Mouse (Mus musculus): ENCODE data around the gene Slc22a13. TPM values are rescaled to one million over a fixed set of nuclear protein-coding genes. Genes with fewer than 3 reads are reported as not detected.

Gene Slc22a13
- polyA plus RNA-seq, 1 experiment from 2014 or later, result not detected

DNA sequence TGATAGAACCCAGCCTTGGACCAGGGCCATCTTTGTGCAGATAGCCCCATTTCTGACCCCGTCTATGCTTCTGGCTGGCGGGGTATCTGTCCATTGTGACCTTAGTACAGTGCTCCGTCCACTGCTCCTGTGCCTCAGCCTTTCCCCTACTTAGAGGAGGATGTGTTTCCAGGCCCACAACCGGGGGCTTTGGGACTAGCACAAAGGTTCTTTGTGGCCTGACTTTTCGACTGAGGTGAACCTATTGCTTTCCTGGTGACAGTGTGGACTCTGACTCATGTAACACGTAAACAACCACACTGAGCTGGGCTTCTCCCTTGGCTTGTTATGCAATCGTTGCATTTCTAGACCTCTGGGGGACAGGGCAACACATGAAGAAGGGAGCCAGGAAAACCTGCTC, 44.2 kb downstream of the Slc22a13 start:
- Histone ChIP-seq H3K4me2 (no peak overlapping the region), H3K4me1 (ENCODE audit: insufficient read depth) (no peaks in the 10 kb centered on the region), H3K9ac (no peak overlapping the region), H3K27me3 (ENCODE audit: insufficient read depth, low read length) (no peaks in the 10 kb centered on the region), H3K27ac (ENCODE audit: low read depth) (no peak overlapping the region), H3K9me3 (ENCODE audit: low read depth, low read length) (no peaks in the 10 kb centered on the region), H3K36me3 (ENCODE audit: insufficient read depth) (no peaks in the 10 kb centered on the region), H3K4me3 (ENCODE audit: low read depth, low read length) (no peak overlapping the region)
- DNase-seq, result no peak
- no peak for ATAC-seq (ENCODE audit: insufficient read depth)
- no peak for TF ChIP-seq CTCF (IDR thresholded peaks at IDR 0.05; ENCODE audit: low read depth)
- 81% methylated on average over 7 of the region's 7 CpGs for WGBS

- 79% methylated on average over 3 of the region's 3 CpGs for WGBS
- no peak overlapping the region for H3K27ac ChIP-seq (ENCODE audit: low read depth)
- DNase-seq (no peak), ATAC-seq (ENCODE audit: insufficient read depth) (no peak)
- no peak overlapping the region for H3K9ac ChIP-seq
- no peaks in the 10 kb centered on the region for H3K4me1 ChIP-seq (ENCODE audit: insufficient read depth)
- TF ChIP-seq CTCF (IDR thresholded peaks at IDR 0.05; ENCODE audit: low read depth), result no peak
- no peak overlapping the region for H3K4me2 ChIP-seq
- no peak overlapping the region for H3K4me3 ChIP-seq (ENCODE audit: low read depth, low read length)
- no peaks in the 10 kb centered on the region for H3K9me3 ChIP-seq (ENCODE audit: low read depth, low read length)
- no peaks in the 10 kb centered on the region for H3K36me3 ChIP-seq (ENCODE audit: insufficient read depth)
- H3K27me3 ChIP-seq (ENCODE audit: insufficient read depth, low read length), result peaks cover 2% of the 10 kb centered on the region; the same call in 1 of the 2 replicates
Observed at GRCm38 (mm10) chr9:119160689-119161088, 48.2 kb downstream of the Slc22a13 start.

DNA sequence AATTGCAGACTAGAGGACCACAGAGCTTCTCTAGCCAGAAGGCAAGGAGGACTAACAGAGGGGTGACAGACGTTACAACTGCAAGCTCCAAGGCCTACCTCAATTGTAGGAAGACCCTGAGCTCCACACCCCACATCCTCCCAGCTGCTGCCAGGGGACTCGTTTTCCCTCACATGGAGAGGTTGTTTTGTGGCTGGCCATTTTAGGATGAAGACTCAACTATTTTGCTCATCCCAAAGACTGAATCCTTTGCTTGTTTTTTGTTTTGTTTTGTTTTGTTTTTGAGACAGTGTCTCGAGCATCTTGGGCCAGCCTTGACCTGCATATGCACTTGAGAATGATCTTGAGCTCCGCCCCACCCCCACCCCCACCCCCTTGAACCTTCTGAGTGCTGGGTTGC, 50.0 kb downstream of the Slc22a13 start, which contains the start of gene Gm47289:
Gene Gm47289, plus strand, starts transcription at position 301 of the 400 bp plus-strand sequence.
- Histone ChIP-seq H3K4me2 (no peak within 1 kb of the TSS), H3K27me3 (ENCODE audit: insufficient read depth, low read length) (peaks cover 4% of the 10 kb centered on the region; the same call in 1 of the 2 replicates), H3K27ac (ENCODE audit: low read depth) (no peak within 1 kb of the TSS), H3K9me3 (ENCODE audit: low read depth, low read length) (no peaks in the 10 kb centered on the region), H3K36me3 (ENCODE audit: insufficient read depth) (no peaks in the 10 kb centered on the region), H3K4me1 (ENCODE audit: insufficient read depth) (no peaks in the 10 kb centered on the region), H3K4me3 (ENCODE audit: low read depth, low read length) (no peak within 1 kb of the TSS), H3K9ac (no peak within 1 kb of the TSS)
- no peak for TF ChIP-seq CTCF (IDR thresholded peaks at IDR 0.05; ENCODE audit: low read depth)
- WGBS, result 44% methylated on average over 4 of the region's 4 CpGs
- no peak for ATAC-seq (ENCODE audit: insufficient read depth)
- DNase-seq, result no peak

DNA sequence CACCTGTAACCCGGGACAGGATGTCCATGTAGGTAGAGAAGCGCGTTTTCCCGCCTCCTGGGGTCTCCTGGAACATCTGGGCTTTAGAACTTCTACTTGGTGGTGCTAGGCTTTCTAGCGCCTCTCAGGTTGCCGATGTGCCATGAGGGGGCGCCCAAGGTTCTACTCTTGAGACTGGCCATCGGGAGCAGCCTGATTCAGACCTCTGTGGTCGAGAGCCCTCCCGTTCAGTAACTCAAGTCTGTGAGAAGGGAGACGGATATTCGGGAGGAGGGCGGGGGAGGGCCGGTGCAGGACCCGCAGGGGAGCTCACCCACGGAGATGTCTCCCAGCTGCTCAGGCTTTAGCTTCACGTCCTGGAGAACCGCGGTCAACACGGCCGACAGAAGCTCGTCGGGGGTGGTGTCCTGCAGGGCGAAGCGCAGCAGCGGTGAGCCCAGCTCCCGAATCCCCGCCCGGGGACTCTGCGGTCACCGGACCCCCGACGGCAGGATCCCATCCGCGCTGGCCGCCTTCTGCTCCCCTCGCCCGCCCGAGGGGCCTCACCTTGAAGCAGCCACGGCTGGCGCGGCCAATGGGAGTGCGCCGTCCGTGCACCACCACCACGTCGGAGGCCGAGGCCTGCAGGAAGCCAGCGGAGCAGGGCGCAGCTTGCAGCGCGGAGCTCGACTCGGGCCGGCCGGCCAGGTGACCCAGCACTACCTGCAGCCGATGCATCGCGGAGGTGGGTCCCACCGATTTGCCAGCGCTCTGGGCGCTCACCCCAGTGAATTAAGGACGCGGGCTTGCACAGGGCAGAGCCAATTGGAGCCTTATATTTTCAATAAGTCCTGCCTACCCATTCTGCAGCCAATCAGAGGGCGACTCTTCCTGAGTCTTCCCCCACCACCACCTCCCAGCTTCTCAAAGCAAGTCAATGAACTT, 52.4 kb downstream of the Slc22a13 start, which contains the start of gene Acaa1b:
Gene Acaa1b, minus strand, starts transcription at position 816 of the 924 bp plus-strand sequence.
- ATAC-seq (ENCODE audit: insufficient read depth) (peak; percentile 86), DNase-seq (peak; percentile 95)
- peak; percentile 74 for TF ChIP-seq CTCF (IDR thresholded peaks at IDR 0.05; ENCODE audit: low read depth)
- Histone ChIP-seq H3K9me3 (ENCODE audit: low read depth, low read length) (no peaks in the 10 kb centered on the region), H3K4me3 (ENCODE audit: low read depth, low read length) (peak within 1 kb of the TSS; percentile 38), H3K27me3 (ENCODE audit: insufficient read depth, low read length) (peaks cover 4% of the 10 kb centered on the region; the same call in 1 of the 2 replicates), H3K36me3 (ENCODE audit: insufficient read depth) (no peaks in the 10 kb centered on the region), H3K9ac (peak within 1 kb of the TSS; percentile 29; the same call in 1 of the 2 replicates), H3K27ac (ENCODE audit: low read depth) (no peak within 1 kb of the TSS), H3K4me1 (ENCODE audit: insufficient read depth) (no peaks in the 10 kb centered on the region), H3K4me2 (peak within 1 kb of the TSS; percentile 60)
- 1% methylated on average over 57 of the region's 65 CpGs for WGBS

DNA sequence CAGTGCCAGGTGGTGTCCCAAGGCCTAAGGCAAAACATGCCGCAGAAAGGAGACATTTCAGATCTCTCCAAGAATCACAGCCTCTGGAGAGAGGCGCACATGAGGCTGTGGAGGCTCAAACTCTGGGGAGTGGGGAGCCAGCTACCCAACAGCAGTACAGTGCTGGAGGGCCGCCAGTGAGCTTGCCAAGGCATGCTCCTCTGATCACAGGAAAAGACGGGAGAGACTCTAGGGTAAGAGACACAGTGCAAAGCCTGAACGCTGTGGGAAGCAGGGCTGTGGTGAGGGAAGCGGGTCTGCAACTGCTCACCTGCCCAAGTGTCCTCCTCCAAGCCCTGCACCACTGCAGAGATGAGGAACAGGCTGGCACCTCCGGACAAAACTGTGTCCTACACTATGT, 53.1 kb downstream of the Slc22a13 start:
- ATAC-seq (ENCODE audit: insufficient read depth), result no peak; the same call in 1 of the 2 replicates
- DNase-seq, result peak; percentile 7
- peaks cover 4% of the 10 kb centered on the region; the same call in 1 of the 2 replicates for H3K27me3 ChIP-seq (ENCODE audit: insufficient read depth, low read length)
- no peaks in the 10 kb centered on the region for H3K4me1 ChIP-seq (ENCODE audit: insufficient read depth)
- H3K9me3 ChIP-seq (ENCODE audit: low read depth, low read length), result no peaks in the 10 kb centered on the region
- no peak overlapping the region for H3K4me3 ChIP-seq (ENCODE audit: low read depth, low read length)
- no peaks in the 10 kb centered on the region for H3K36me3 ChIP-seq (ENCODE audit: insufficient read depth)
- H3K9ac ChIP-seq, result no peak overlapping the region
- no peak overlapping the region for H3K4me2 ChIP-seq
- no peak for TF ChIP-seq CTCF (IDR thresholded peaks at IDR 0.05; ENCODE audit: low read depth)
- WGBS, result 41% methylated on average over 7 of the region's 7 CpGs
- H3K27ac ChIP-seq (ENCODE audit: low read depth), result no peak overlapping the region

DNA sequence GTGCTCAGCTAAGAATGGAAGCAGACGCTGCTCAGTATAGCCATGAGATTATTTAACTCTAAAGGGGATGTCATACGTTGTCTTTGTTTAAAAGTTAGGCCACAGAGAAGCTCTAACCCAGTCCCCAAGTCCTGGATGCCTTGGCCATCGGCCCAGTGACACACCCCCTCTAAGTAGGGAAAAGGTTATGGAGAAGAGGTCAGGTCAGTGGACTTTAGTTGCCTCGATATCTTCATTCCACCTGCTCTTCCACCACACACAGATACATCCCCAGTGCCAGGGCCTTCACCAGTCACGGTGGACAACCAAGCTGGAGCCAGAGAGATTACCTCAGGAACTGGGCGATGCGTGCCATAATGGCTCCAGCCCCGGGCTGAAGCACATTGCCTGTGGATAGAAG, 53.5 kb downstream of the Slc22a13 start:
- peaks cover 4% of the 10 kb centered on the region; the same call in 1 of the 2 replicates for H3K27me3 ChIP-seq (ENCODE audit: insufficient read depth, low read length)
- no peak overlapping the region for H3K4me3 ChIP-seq (ENCODE audit: low read depth, low read length)
- 69% methylated on average over 8 of the region's 8 CpGs for WGBS
- H3K4me1 ChIP-seq (ENCODE audit: insufficient read depth), result no peaks in the 10 kb centered on the region
- ATAC-seq (ENCODE audit: insufficient read depth) (no peak), DNase-seq (no peak)
- TF ChIP-seq CTCF (IDR thresholded peaks at IDR 0.05; ENCODE audit: low read depth), result no peak
- H3K4me2 ChIP-seq, result no peak overlapping the region
- H3K36me3 ChIP-seq (ENCODE audit: insufficient read depth), result no peaks in the 10 kb centered on the region
- no peak overlapping the region for H3K9ac ChIP-seq
- H3K27ac ChIP-seq (ENCODE audit: low read depth), result no peak overlapping the region
- no peaks in the 10 kb centered on the region for H3K9me3 ChIP-seq (ENCODE audit: low read depth, low read length)

DNA sequence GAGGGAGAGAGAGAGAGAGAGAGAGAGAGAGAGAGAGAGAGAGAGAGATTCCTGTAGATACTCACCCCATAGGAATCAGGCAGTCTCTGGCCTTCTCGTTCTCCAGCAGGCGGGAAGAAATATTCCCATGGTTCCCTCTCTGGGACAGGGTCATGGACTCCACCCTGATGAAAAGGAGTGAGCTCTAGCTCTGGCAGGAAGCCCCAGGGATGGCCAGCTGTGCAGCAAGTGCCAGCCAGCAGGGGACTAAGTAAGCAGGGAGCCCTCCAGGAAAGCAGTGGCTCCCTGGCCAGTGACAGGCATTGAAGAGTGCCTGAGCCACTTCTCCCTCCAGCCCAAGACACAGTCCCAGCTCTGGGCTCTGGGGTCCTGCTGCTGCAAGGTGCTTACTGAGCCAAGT, 57.1 kb downstream of the Slc22a13 start:
- Histone ChIP-seq H3K36me3 (ENCODE audit: insufficient read depth) (no peaks in the 10 kb centered on the region), H3K27ac (ENCODE audit: low read depth) (no peak overlapping the region), H3K27me3 (ENCODE audit: insufficient read depth, low read length) (peaks cover 4% of the 10 kb centered on the region; the same call in 1 of the 2 replicates), H3K9me3 (ENCODE audit: low read depth, low read length) (no peaks in the 10 kb centered on the region), H3K4me2 (no peak overlapping the region), H3K9ac (no peak overlapping the region), H3K4me3 (ENCODE audit: low read depth, low read length) (no peak overlapping the region), H3K4me1 (ENCODE audit: insufficient read depth) (no peaks in the 10 kb centered on the region)
- TF ChIP-seq CTCF (IDR thresholded peaks at IDR 0.05; ENCODE audit: low read depth), result no peak
- ATAC-seq (ENCODE audit: insufficient read depth), result no peak
- DNase-seq, result no peak
- WGBS, result 46% methylated on average over 2 of the region's 2 CpGs

All from lung, embryonic 14.5 days (tissue).